Mouse (Mus musculus) induced T-regulatory cell, adult 2 months (primary cell): ENCODE results near the gene Kcne1.

ENCODE experiments used
- DNase-seq: peaks from one replicate; pipeline ENCODE4 v3.0.0-alpha.2; 2012; ENCODE audit warnings: low read depth

The Kcne1 gene

DNA sequence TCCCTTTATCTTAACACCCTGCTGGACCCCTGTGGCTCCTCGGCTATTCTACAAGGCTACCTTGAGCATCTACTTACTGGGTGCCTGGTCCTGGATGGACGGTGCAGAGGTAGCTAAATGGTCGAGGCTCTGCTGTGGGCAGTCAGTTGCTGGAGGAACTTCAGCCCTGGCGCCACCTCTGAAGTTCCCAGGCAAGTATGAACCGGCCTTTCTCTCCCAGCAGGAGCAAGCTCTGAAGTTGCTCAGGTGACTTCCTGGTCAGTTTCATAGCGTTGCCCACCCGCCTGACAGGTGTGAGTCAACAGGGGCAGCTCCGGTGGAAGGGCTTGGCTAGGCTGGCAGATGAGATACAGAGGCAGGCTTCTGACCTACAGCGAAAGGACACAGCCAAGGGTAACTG, at the start of gene Kcne1:
Kcne1 (minus strand) TSS at position 240 of the 400 bp plus-strand sequence.
- no peak for DNase-seq

GRCm38 (mm10) chr16:92407883-92408282, 48.6 kb upstream of the Kcne1 start:
- DNase-seq, result no peak

GRCm38 (mm10) chr16:92404141-92404540, 44.9 kb upstream of the Kcne1 start:
- no peak for DNase-seq

DNA sequence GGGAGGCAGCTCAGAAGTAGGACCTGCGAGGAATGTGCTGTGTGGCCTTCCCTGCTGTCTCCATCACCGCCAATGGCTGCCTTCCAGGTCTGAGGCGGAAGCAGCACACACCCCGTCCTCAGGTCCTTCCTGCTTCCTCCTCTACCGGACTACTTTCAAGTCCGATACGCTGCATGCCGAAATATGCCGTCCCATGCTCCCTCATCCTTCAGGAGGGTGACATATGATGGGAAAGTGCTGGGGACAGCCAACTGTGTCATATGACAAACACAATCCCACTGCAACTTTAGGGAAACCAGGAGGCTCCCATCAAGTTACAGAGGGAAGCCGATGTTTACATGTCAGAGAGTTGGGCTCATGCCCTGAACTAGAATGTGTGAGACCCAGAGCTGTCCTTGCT, 43.8 kb upstream of the Kcne1 start:
- no peak for DNase-seq

- DNase-seq, result no peak
These were observed 42.9 kb upstream of the Kcne1 start for GRCm38 (mm10) chr16:92402216-92402615.

GRCm38 (mm10) chr16:92401206-92401605, 41.9 kb upstream of the Kcne1 start:
- no peak for DNase-seq

DNA sequence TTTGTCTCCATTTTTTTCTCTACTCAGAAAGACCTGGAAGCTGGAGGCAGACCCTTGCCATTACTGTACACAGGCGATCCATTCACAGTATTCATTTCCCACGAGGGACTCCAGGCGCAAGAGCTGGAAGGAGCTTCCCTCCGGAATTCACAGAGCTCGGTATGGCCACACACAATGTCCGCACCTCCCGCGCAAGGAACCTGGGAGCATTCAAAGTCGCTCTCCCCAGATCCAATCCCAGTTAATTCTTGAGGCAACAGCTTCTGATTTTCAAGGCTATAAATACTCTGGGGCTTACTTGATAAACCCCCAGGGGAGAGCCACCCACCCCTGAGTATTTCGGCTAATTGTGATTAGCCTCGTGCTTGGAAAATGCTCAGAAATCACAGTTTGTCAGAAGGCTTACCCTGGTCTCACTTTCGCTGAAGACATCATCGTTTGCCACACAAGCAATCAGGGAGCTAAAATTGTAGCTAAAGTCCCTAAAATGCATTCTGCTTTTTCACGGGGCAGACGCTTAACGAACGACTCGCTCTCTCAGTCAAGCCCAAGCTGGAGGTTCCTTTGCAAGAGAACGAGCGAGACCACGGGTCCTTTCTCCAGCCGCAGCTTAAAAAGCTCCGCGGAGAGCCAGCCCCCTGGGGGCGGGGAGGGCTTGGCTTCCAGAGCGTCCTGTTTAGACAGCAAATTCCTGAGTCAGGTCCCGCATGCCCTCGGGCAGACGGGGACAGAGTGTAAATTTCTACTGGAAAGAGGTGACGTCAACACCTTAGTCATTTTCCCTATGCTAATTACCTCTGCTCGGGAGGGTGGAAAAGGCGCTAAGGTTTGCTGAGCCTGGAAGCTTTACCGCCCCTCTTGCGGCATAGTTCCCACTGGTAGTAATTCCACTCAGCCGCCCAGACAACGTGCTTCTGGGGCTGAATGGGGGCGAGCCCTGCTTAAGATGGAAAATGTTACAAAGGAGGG, 40.5 kb upstream of the Kcne1 start:
- peak; percentile 12 for DNase-seq

DNA sequence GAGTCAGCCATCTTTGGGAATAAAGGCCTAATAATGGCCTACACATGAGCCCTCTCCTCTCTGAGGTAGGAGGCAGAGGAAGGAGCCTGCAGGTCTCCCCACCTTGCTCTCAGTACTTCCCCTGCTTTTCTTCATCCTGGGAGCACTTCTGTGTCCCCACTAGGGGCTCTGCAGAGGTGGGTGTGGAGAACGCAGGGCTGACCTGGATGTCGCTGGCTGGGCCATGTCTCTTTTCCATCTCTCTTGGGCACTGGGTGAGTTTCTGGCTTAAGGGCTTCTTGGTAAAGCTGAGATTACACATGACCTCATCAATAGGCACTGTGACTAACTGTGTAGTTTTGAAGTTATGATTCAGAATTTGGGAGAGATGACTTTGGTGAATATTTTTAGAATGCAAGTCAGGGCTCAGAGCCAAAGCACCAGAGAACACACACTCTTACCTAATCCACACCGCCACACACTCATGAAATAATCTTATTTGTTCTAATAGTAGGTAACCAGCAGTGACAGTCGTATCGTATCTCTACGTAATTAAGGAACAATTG, 39.4 kb upstream of the Kcne1 start:
- DNase-seq, result no peak

DNA sequence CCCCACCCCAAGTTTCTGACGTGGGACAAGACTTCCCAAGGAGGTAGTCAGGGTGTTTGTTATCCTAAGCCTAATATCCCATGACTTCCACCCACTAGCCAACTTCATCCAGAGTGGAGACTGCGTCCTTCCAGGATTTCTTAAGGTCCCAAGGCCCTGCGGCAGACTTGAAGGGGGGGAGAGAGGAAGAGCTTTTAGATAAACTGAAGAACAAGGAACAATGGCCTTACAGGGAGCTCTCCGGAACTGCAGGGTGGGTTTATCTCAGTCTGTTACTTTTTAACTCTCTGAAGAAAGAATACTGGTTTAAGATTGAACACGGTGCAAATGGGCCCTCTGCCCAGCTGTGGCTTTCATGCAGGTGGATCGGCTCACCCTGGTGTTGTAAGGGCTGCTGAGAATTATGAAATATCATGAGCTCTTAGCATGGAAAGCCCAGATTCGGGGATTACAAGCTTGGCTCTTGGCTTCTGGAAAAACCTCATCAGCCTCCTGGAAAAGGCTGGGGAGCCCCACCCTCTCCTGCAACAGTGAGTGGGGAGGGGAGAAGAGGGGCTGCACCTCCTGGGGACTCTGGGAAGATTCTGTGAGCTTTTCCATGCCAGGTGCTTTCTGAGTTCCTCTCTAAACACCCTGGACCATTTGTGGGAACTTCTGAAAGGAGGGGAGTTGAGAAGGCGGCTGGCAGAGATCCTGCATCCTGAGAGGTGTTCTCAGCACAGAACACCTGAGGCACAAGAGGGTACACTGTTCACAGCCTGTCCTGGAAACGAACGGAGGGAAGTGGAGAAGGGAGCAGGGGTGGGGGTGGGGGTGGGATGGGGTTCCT, 38.7 kb upstream of the Kcne1 start:
- no peak for DNase-seq

- peak; percentile 6 for DNase-seq
These were observed 34.5 kb upstream of the Kcne1 start for GRCm38 (mm10) chr16:92393732-92394131.

DNA sequence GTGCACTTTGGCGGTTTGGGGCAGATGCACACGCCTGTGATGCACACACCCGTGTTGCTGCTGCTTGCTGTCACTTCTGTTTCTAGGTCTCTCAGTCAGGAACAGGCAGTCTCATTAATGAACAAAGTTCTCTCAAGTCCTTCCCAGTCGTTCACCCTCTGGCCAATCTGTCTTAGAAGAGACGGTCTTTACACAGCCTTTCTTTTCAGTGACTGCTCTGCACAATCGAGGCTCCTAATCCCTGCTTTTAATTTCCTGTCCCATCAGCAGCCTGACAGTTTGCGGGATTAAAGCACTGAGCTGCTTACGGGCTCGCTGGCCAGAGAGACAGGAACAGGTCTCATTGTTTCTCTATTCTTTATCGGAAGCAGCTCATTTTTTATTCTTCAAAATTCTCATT, 28.4 kb upstream of the Kcne1 start:
- no peak for DNase-seq

DNA sequence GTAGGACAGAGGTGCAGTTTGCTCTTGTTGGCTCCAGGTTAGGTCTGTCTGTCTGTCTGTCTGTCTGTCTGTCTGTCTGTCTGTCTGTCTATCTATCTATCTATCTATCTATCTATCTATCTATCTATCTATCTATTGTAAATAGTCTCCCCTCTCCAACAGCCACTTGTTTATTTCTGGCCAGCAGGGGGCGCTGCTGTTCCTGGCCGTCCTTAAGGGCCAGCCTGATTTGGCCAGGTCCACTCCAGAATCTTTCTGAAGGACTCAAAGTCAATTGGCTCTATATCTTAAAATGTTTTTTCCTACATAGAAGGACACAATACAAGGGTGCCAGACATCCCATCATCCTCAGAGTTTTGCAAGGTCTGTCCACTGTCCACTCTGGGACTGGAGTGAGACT, 25.8 kb upstream of the Kcne1 start:
- DNase-seq, result peak; percentile 56

GRCm38 (mm10) chr16:92383412-92383811, 24.1 kb upstream of the Kcne1 start:
- no peak for DNase-seq

GRCm38 (mm10) chr16:92382508-92382907, 23.2 kb upstream of the Kcne1 start:
- no peak for DNase-seq

- no peak for DNase-seq
These were observed 21.8 kb upstream of the Kcne1 start for GRCm38 (mm10) chr16:92381092-92381491.

DNA sequence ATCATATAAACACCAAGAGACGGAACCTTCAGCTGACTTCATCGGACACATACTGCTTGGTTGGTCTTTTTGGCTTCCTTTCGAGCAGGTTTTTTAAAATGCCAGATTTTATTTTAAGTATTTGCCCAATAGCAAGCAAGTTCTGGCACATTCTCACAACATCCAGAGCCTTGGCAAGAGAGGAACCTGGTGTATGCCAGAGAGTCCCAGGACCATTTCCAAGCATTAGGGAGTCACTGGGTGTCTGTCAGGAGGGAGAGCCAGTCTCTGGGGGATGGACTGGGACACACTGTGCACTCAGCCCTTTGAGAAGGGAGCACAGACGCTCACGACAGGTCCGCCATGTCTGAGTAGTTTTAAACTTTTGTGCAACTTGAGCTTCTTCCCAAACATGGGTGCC, 17.7 kb upstream of the Kcne1 start:
- DNase-seq, result no peak

DNA sequence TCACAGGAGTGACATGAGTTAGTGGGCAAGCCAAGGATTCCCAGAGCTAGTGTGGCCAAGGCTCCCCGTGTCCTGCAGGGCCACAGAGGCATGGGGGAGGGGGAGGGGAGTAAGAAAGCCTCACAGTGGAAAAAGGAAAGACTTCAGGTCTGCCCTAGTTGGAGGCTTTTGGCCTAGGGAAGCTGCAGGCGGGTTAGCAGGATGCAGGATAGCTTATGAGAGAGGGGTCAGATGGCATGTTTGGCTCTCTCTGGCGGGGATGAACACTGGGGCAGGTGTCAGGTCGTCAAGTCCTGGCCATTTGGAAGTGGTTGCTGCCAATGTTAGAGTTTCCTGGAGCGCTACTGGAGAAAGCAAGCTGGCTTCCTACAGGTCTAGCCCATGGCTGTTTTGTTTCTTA, 12.4 kb upstream of the Kcne1 start:
- no peak for DNase-seq

DNA sequence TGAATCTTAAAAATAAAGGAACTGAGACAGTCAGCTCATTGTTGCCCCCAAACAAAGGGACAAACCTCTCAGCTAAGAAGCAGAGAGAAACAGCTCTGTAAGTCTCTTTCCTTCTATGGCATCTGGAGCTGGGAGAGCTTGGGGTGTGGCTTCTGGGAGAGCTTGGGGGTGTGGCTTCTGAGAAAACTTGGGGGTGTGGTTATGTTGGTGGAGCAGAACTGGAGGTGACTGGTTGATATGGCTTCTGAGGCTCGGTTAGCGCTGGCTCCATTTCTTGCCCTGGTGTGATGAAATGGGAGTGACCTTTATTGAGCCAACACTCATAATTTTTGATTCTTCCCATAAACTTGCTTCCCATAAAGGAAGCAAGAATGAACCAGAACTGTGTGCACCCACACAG, 10.0 kb upstream of the Kcne1 start:
- DNase-seq, result no peak

- DNase-seq, result no peak
These were observed 6.2 kb upstream of the Kcne1 start for GRCm38 (mm10) chr16:92365477-92365876.

- DNase-seq, result no peak
These were observed 1.4 kb upstream of the Kcne1 start for GRCm38 (mm10) chr16:92360711-92361110.

GRCm38 (mm10) chr16:92358734-92359133, 534 bp downstream of the Kcne1 start:
- no peak for DNase-seq

GRCm38 (mm10) chr16:92357566-92357965, 1.7 kb downstream of the Kcne1 start:
- DNase-seq, result no peak

DNA sequence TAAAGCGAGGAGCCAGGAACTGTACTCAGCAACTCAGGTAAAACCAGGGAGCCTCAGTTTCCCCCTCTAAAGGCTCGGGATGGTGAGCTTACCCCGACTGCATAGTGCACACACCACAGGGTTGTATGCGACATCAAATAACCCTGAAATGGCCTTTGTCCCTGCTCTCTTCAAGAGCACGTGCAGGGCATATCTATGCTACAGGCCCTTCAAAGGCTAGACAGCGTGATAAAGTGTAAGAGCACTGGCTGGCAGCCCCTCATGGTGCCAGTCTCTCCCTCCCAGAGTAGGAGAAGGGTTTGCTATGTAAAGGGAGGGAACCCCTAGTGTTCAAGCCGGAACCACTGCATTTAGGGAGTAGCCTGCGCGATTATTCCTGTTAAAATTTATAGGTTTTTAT, 2.2 kb downstream of the Kcne1 start:
- no peak for DNase-seq
